In the genomic region with DNA sequence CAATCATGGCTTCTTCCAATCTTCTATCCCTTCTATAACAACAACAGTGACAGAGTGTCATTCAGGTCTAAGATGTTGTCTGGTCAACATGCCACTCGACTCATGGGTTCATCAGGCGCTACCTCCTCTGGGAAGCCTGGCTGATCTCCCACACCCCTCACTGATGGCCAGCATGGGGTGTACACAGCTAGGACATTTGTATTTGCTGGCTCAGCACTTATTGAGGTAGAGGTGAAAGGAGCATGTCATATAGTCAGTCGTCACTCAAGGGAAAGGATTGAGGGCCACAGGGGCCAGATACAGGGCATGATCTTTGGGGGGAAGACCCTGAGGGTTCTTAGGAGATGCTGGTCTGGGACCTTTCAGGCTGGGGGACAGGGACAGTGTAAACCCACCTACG, we compare ENCODE assay signal across 21 mouse cellular contexts. TPM values are rescaled to one million over a fixed set of nuclear protein-coding genes. Genes with fewer than 3 reads are reported as not detected.
DNase-seq lines count a peak whose midpoint lies in the region; ATAC-seq and TF ChIP-seq lines count a peak whose summit lies in the region.
"Had no signal": no experiment of that assay in that cellular context is flagged by ENCODE, and none has a peak within 500 bp of the region (broad histone marks: within the 10 kb centered on the region; RNA-seq: fewer than 3 reads in every experiment).

No protein-coding gene starts in this region.

- no peak overlapping the region for H3K9ac ChIP-seq in hindbrain, embryonic 11.5 days (ENCODE audit: low read depth, low read length)
- H3K9ac ChIP-seq in CH12.LX (ENCODE audit: insufficient read depth, low read depth) (no peak overlapping the region), ES-E14 (ENCODE audit: insufficient read depth, low read depth, low read length, poor library complexity, severe bottlenecking) (no peak overlapping the region)
- H3K9ac ChIP-seq: embryonic facial prominence, embryonic 12.5 days; forebrain, embryonic 12.5 days had no signal

- no peaks in the 10 kb centered on the region for H3K79me2 ChIP-seq in CH12.LX (replicated peaks; ENCODE audit: control insufficient read depth, extremely low read depth, insufficient read depth, poor library complexity, severe bottlenecking)

- 0 out of 2 replicates have a peak overlapping the region, but pooled peaks have one; percentile 1 for H3K27ac ChIP-seq in hindbrain, embryonic 10.5 days
- no peak overlapping the region for H3K27ac ChIP-seq in hindbrain, embryonic 11.5 days (ENCODE audit: low read depth, low read length)
- H3K27ac ChIP-seq in CH12.LX (ENCODE audit: insufficient read depth, low read depth): no peak overlapping the region
- H3K27ac ChIP-seq in ES-E14 (ENCODE audit: insufficient read depth, low read depth, low read length, poor library complexity, severe bottlenecking): no peak overlapping the region
- no peak overlapping the region for H3K27ac ChIP-seq in embryonic facial prominence, embryonic 10.5 days (replicated peaks)
- H3K27ac ChIP-seq: embryonic facial prominence, embryonic 12.5 days; forebrain, embryonic 12.5 days had no signal

- no peak for TF ChIP-seq RAD21 in CH12.LX (IDR thresholded peaks at IDR 0.05; ENCODE audit: low read depth, low read length)

- no peak for TF ChIP-seq POLR2A in CH12.LX (IDR thresholded peaks at IDR 0.05; ENCODE audit: low read depth, low read length)

- no peak for ATAC-seq in hindbrain, embryonic 11.5 days (ENCODE audit: low FRiP score)
- ATAC-seq: forebrain, embryonic 14.5 days; forebrain, embryonic 16.5 days had no signal

- no peaks in the 10 kb centered on the region for H3K36me3 ChIP-seq in hindbrain, embryonic 10.5 days
- H3K36me3 ChIP-seq in hindbrain, embryonic 11.5 days (ENCODE audit: control insufficient read depth, insufficient read depth, low read length): no peaks in the 10 kb centered on the region
- H3K36me3 ChIP-seq in CH12.LX (replicated peaks in 1 of 2; ENCODE audit: control insufficient read depth in 1 of 2, insufficient read depth in 1 of 2, low read length in 1 of 2) (no peaks in the 10 kb centered on the region), ES-E14 (ENCODE audit: control insufficient read depth, insufficient read depth, low read length, poor library complexity, severe bottlenecking) (no peaks in the 10 kb centered on the region)
- no peaks in the 10 kb centered on the region for H3K36me3 ChIP-seq in embryonic facial prominence, embryonic 10.5 days (replicated peaks)
- H3K36me3 ChIP-seq: embryonic facial prominence, embryonic 12.5 days; forebrain, embryonic 12.5 days had no signal

- 87% methylated on average over 4 of the region's 4 CpGs for WGBS in hindbrain, embryonic 10.5 days
- 89% methylated on average over 4 of the region's 4 CpGs for WGBS in hindbrain, embryonic 11.5 days
- WGBS in embryonic facial prominence, embryonic 10.5 days: 82% methylated on average over 4 of the region's 4 CpGs

- no peak overlapping the region for H3K4me3 ChIP-seq in hindbrain, embryonic 10.5 days
- H3K4me3 ChIP-seq in hindbrain, embryonic 11.5 days (ENCODE audit: low read depth, low read length): no peak overlapping the region
- H3K4me3 ChIP-seq in CH12.LX (replicated peaks in 1 of 3; ENCODE audit: low read depth in 2 of 3, low read length in 2 of 3, poor library complexity in 1 of 3) (no peak overlapping the region), ES-E14 (ENCODE audit: insufficient read depth in 1 of 2, low read depth in 1 of 2, low read length in 2 of 2, poor library complexity in 1 of 2, severe bottlenecking in 1 of 2) (no peak overlapping the region)
- H3K4me3 ChIP-seq in embryonic facial prominence, embryonic 10.5 days: no peak overlapping the region
- H3K4me3 ChIP-seq: embryonic facial prominence, embryonic 12.5 days; forebrain, embryonic 12.5 days had no signal

- dilution Hi-C loops in CH12.LX (cut with MboI; ENCODE audit: extremely low pct_ligation_motif_present, extremely low pct_unique_long_range_greater_than_20kb, low sequenced_read_pairs): no loop called here

- peaks cover 63% of the 10 kb centered on the region for H3K4me1 ChIP-seq in hindbrain, embryonic 10.5 days (replicated peaks)
- H3K4me1 ChIP-seq in hindbrain, embryonic 11.5 days (replicated peaks; ENCODE audit: control insufficient read depth, insufficient read depth, low read length): peaks cover 14% of the 10 kb centered on the region
- H3K4me1 ChIP-seq in CH12.LX (ENCODE audit: control insufficient read depth in 1 of 2, insufficient read depth in 2 of 2): peaks cover 2 to 6% of the 10 kb centered on the region in 2 experiments; a peak in 2 of 4 replicates
- peaks cover 0 to 10% of the 10 kb centered on the region in 2 experiments; a peak in 2 of 4 replicates for H3K4me1 ChIP-seq in ES-E14 (ENCODE audit: control insufficient read depth in 2 of 2, insufficient read depth in 2 of 2, low read length in 2 of 2, poor library complexity in 1 of 2)
- H3K4me1 ChIP-seq in embryonic facial prominence, embryonic 10.5 days: peaks cover 52% of the 10 kb centered on the region

- H3K9me3 ChIP-seq in hindbrain, embryonic 10.5 days: 0 out of 2 replicates have a peak, but pooled peaks cover 9% of the 10 kb centered on the region
- peaks cover 3% of the 10 kb centered on the region; the same call in 1 of the 2 replicates for H3K9me3 ChIP-seq in hindbrain, embryonic 11.5 days (ENCODE audit: control insufficient read depth, low read length)
- H3K9me3 ChIP-seq in CH12.LX (replicated peaks; ENCODE audit: low read length) (peaks cover 6% of the 10 kb centered on the region), ES-E14 (ENCODE audit: control insufficient read depth, insufficient read depth, low read depth, low read length) (no peaks in the 10 kb centered on the region)
- peaks cover 4% of the 10 kb centered on the region; the same call in 1 of the 2 replicates for H3K9me3 ChIP-seq in embryonic facial prominence, embryonic 10.5 days
- H3K9me3 ChIP-seq: embryonic facial prominence, embryonic 12.5 days had no signal

- no peak overlapping the region for H3K4me2 ChIP-seq in hindbrain, embryonic 11.5 days (replicated peaks; ENCODE audit: low read depth, low read length)
- no peak overlapping the region for H3K4me2 ChIP-seq in CH12.LX (ENCODE audit: insufficient read depth, low read depth, poor library complexity, severe bottlenecking)
- H3K4me2 ChIP-seq: embryonic facial prominence, embryonic 12.5 days; forebrain, embryonic 12.5 days had no signal

- no peak for DNase-seq in hindbrain, embryonic 10.5 days (ENCODE audit: low spot score)
- DNase-seq in hindbrain, embryonic 11.5 days (ENCODE audit: low spot score): no peak
- DNase-seq in CH12.LX (ENCODE audit: extremely low read depth) (no peak), ES-E14 (ENCODE audit: low read depth, low spot score) (no peak)
- no peak for DNase-seq in urinary bladder, adult 2 months (ENCODE audit: low spot score)
- no peak for DNase-seq in embryonic facial prominence, embryonic 10.5 days (ENCODE audit: low spot score)
- DNase-seq: adrenal gland, adult 2 months; adrenal gland, postnatal 10 days; adrenal gland, postnatal 25 days; cerebellum, adult 11 months; cerebellum, adult 18-20 months; cerebellum, adult 8-10 months; cerebellum, adult 9-11 months; cerebellum, postnatal 14 days; cerebellum, postnatal 36 days; embryo, embryonic 11 days had no signal

- no peak for TF ChIP-seq CTCF in CH12.LX (conservative IDR thresholded peaks at IDR 0.05 in 1 of 2, IDR thresholded peaks at IDR 0.05 in 1 of 2; ENCODE audit: low read depth in 2 of 2, low read length in 2 of 2)

- H3K27me3 ChIP-seq in hindbrain, embryonic 10.5 days (ENCODE audit: insufficient read depth, poor library complexity, severe bottlenecking): peaks cover 63% of the 10 kb centered on the region
- peaks cover 4% of the 10 kb centered on the region; the same call in 1 of the 2 replicates for H3K27me3 ChIP-seq in hindbrain, embryonic 11.5 days (ENCODE audit: control insufficient read depth, insufficient read depth, low read length)
- H3K27me3 ChIP-seq in CH12.LX (replicated peaks): peaks cover 46% of the 10 kb centered on the region
- peaks cover 33% of the 10 kb centered on the region for H3K27me3 ChIP-seq in embryonic facial prominence, embryonic 10.5 days (replicated peaks; ENCODE audit: low read depth, poor library complexity, severe bottlenecking)
- H3K27me3 ChIP-seq: embryonic facial prominence, embryonic 12.5 days had no signal

- in situ Hi-C loops in CH12.LX (cut with MboI; ENCODE audit: low pct_ligation_motif_present, low pct_unique_long_range_greater_than_20kb, low sequenced_read_pairs) (no loop called here), ES-E14 (cut with MboI; ENCODE audit: low sequenced_read_pairs in 2 of 2, unreplicated experiment in 2 of 2) (no loop called here)

- TF ChIP-seq EP300 in CH12.LX (IDR thresholded peaks at IDR 0.05; ENCODE audit: low read length): no peak

TF ChIP-seq in CH12.LX, 34 proteins besides CTCF, POLR2A, EP300 and RAD21 (continues in another document):
- TF ChIP-seq IRF4 (IDR thresholded peaks at IDR 0.05; ENCODE audit: low read depth, low read length): no peak
- TF ChIP-seq MAFK (IDR thresholded peaks at IDR 0.05; ENCODE audit: insufficient replicate concordance, low read length): peak; percentile 79
- no peak for TF ChIP-seq MEF2A (IDR thresholded peaks at IDR 0.05; ENCODE audit: borderline replicate concordance, low read depth, low read length)
- no peak for TF ChIP-seq BHLHE40 (IDR thresholded peaks at IDR 0.05; ENCODE audit: low read depth, low read length)
- no peak for TF ChIP-seq SMC3 (IDR thresholded peaks at IDR 0.05; ENCODE audit: low read depth, low read length)
- TF ChIP-seq ZNF384 (IDR thresholded peaks at IDR 0.05; ENCODE audit: low read depth, low read length): no peak
- TF ChIP-seq MAX (IDR thresholded peaks at IDR 0.05; ENCODE audit: low read length): no peak

TF ChIP-seq in ES-E14, 5 proteins besides CTCF, POLR2A, EP300 and RAD21:
- peak; percentile 80 for TF ChIP-seq MAFK (IDR thresholded peaks at IDR 0.05; ENCODE audit: insufficient read depth, low read depth, low read length)
- TF ChIP-seq CHD2 (IDR thresholded peaks at IDR 0.05; ENCODE audit: low read depth, low read length): no peak

RNA-seq across cellular contexts. Expression of gene Clmn, which starts 44.9 kb away (rescaled TPM):
- polyA plus RNA-seq in hindbrain, embryonic 10.5 days (2016; fragmentation: Nextera tagmentation; extraction: Ambion mirVana): 2.4 and 2.7 TPM in 2 replicates
- 2.8 and 4.3 TPM in 2 replicates for polyA plus RNA-seq in hindbrain, embryonic 11.5 days (2014; fragmentation: Nextera tagmentation; extraction: Ambion mirVana)
- total RNA-seq in CH12.LX (2012; rRNA removed): not detected in 2 replicates
- not detected in 2 replicates for total RNA-seq in CH12.LX (2014; rRNA removed)
- not detected in 2 replicates for polyA plus RNA-seq in CH12.LX (2012; ENCODE audit: insufficient read length, low read depth)
- 3.1 and 4.2 TPM in 2 replicates for total RNA-seq in ES-E14 (2012; rRNA removed)
- 7.4 and 8.1 TPM in 2 replicates for polyA plus RNA-seq in urinary bladder, adult 2 months (2012; rRNA removed)
- 2.6 and 3.2 TPM in 2 replicates for polyA plus RNA-seq in embryonic facial prominence, embryonic 10.5 days (2016; fragmentation: Nextera tagmentation; extraction: Ambion mirVana)
- total RNA-seq: MEL had no signal
